In genomic region chr13:58443326-58443725, GRCm38 (mm10) we compare ENCODE assay signal across 2 mouse cellular contexts.
TF ChIP-seq lines count a peak whose summit lies in the region.

No protein-coding gene starts in this region.

TF ChIP-seq in CH12.LX, 34 proteins besides CTCF, POLR2A, EP300 and RAD21:
- 0 out of 2 replicates have a peak, but pooled peaks have one; percentile 23 for TF ChIP-seq MXI1 (IDR thresholded peaks at IDR 0.05; ENCODE audit: low read depth, low read length)
- TF ChIP-seq MYC (IDR thresholded peaks at IDR 0.05; ENCODE audit: low read depth, low read length) = no peak
- no peak for TF ChIP-seq BHLHE40 (IDR thresholded peaks at IDR 0.05; ENCODE audit: low read depth, low read length)
- no peak for TF ChIP-seq MEF2A (IDR thresholded peaks at IDR 0.05; ENCODE audit: borderline replicate concordance, low read depth, low read length)
- no peak for TF ChIP-seq JUND (conservative IDR thresholded peaks at IDR 0.05; ENCODE audit: low read depth, low read length)

TF ChIP-seq in myocyte, 11 proteins besides CTCF, POLR2A, EP300 and RAD21:
- TF ChIP-seq CEBPB (IDR thresholded peaks at IDR 0.05; ENCODE audit: insufficient read depth, poor library complexity, severe bottlenecking) (no peak), SRF (IDR thresholded peaks at IDR 0.05; ENCODE audit: control insufficient read depth, insufficient read length, low read depth) (no peak), USF1 (IDR thresholded peaks at IDR 0.05; ENCODE audit: low read depth) (no peak), POLR2AphosphoS2 (IDR thresholded peaks at IDR 0.05; ENCODE audit: insufficient read length, low read depth) (no peak), REST (IDR thresholded peaks at IDR 0.05; ENCODE audit: insufficient read depth, insufficient read length) (no peak), MYOD1 (IDR thresholded peaks at IDR 0.05; ENCODE audit: control insufficient read depth in 1 of 3, insufficient read length in 2 of 3, low read depth in 2 of 3) (no peak), TCF12 (IDR thresholded peaks at IDR 0.05; ENCODE audit: insufficient read depth, poor library complexity, severe bottlenecking) (no peak), E2F4 (IDR thresholded peaks at IDR 0.05; ENCODE audit: insufficient read depth) (no peak), MAX (IDR thresholded peaks at IDR 0.05; ENCODE audit: low read depth) (no peak), TCF3 (IDR thresholded peaks at IDR 0.05; ENCODE audit: insufficient read length, low read depth) (no peak), MYOG (IDR thresholded peaks at IDR 0.05; ENCODE audit: control insufficient read depth in 1 of 3, insufficient read depth in 1 of 3, insufficient read length in 2 of 3, low read depth in 2 of 3) (no peak)
TF ChIP-seq in myocyte: peak in this region for 0.
